Mouse (Mus musculus) ES-CJ7 (cell line): ENCODE data around the gene Nfam1.

Experiments used
- DNase-seq: peaks from one replicate; pipeline ENCODE4 v3.0.0; 2011; ENCODE audit warnings: low read depth, low spot score

Gene Nfam1

GRCm38 (mm10) chr15:82960786-82961561 is 72.1 kb downstream of the Nfam1 start:
- no peak for DNase-seq

GRCm38 (mm10) chr15:82959151-82959550 is 74.0 kb downstream of the Nfam1 start:
- no peak for DNase-seq

- DNase-seq, result no peak
These were observed 74.8 kb downstream of the Nfam1 start for GRCm38 (mm10) chr15:82958253-82958701.

GRCm38 (mm10) chr15:82956721-82957120 is 76.4 kb downstream of the Nfam1 start:
- DNase-seq, result no peak

GRCm38 (mm10) chr15:82956310-82956709 is 76.8 kb downstream of the Nfam1 start:
- no peak for DNase-seq

- DNase-seq, result no peak
These were observed 77.8 kb downstream of the Nfam1 start for GRCm38 (mm10) chr15:82955286-82955685.

- no peak for DNase-seq
These were observed 79.1 kb downstream of the Nfam1 start for GRCm38 (mm10) chr15:82954034-82954433.

- no peak for DNase-seq
These were observed 80.0 kb downstream of the Nfam1 start for GRCm38 (mm10) chr15:82953096-82953495.

GRCm38 (mm10) chr15:82952292-82952705 is 80.8 kb downstream of the Nfam1 start:
- DNase-seq, result no peak

GRCm38 (mm10) chr15:82950246-82950645 is 82.9 kb downstream of the Nfam1 start:
- no peak for DNase-seq

- no peak for DNase-seq
These were observed 85.7 kb downstream of the Nfam1 start for GRCm38 (mm10) chr15:82947431-82947830.

GRCm38 (mm10) chr15:82944479-82945195 is 88.5 kb downstream of the Nfam1 start:
- DNase-seq, result no peak
